Mouse (Mus musculus) cerebellum, adult 2 months (tissue): ENCODE measurements around the gene Sec23a. TPM values are rescaled to one million over a fixed set of nuclear protein-coding genes. Genes with fewer than 3 reads are reported as not detected.
A peak's percentile ranks its signal among the peaks of the same experiment; 100 is the strongest.
"Not testable (repeated sequence)": the region's sequence is repeated elsewhere in the genome, so short reads cannot be mapped to it uniquely, and the experiment has no call there.

Source experiments
- DNase-seq, 2 experiments: peaks; one replicate each; pipeline ENCODE4 v3.0.0; 2021
- H3K27ac ChIP-seq: fragments of 200-500 bp; 2 replicates; pipeline ENCODE4 v1.5.1; 2012; ENCODE audit warnings: low read length, control low read depth, inconsistent platforms; ENCODE audit not compliant: insufficient read depth
- H3K27me3 ChIP-seq: fragments of 200-500 bp; 2 replicates; pipeline ENCODE4 v1.6.1; 2012; ENCODE audit warnings: inconsistent platforms, mild to moderate bottlenecking, low read length, moderate library complexity; ENCODE audit not compliant: control insufficient read depth, insufficient read depth
- H3K4me1 ChIP-seq: fragments of 200-500 bp; 2 replicates; pipeline ENCODE4 v1.6.1; 2011; ENCODE audit warnings: low read length; ENCODE audit not compliant: control insufficient read depth, insufficient read depth
- H3K4me3 ChIP-seq: fragments of 200-500 bp; replicated peaks from 2 replicates; pipeline ENCODE3; 2011; ENCODE audit warnings: mild to moderate bottlenecking, low read depth, low read length, control low read depth; ENCODE audit not compliant: insufficient read depth
- CTCF ChIP-seq: fragments of 200-500 bp; IDR thresholded peaks from 2 replicates; pipeline ENCODE4 v1.5.1; 2011; ENCODE audit warnings: low read depth, mild to moderate bottlenecking, control low read depth, low read length, moderate library complexity, borderline replicate concordance; ENCODE audit not compliant: insufficient read depth
- POLR2A ChIP-seq: fragments of 200-500 bp; IDR thresholded peaks from 2 replicates; pipeline ENCODE4 v1.6.1; 2011; ENCODE audit warnings: low read length, control low read depth, borderline replicate concordance; ENCODE audit not compliant: insufficient read depth
- WGBS: fragments of 180-500 bp; shearing (Covaris S2); methylation state at CpG from one replicate; pipeline ENCODE4 v1.1.7; 2018; 5-methylcytosine and 5-hydroxymethylcytosine counted together
- polyA plus RNA-seq: library from polyadenylated mRNA; depleted of rRNA; stranded (reverse); fragments of >200 nt; gene quantifications from 2 replicates; pipeline ENCODE4 v1.2.3, GENCODE M21; 2012

Gene Sec23a
- polyA plus RNA-seq, 1 experiment: 48.4 TPM

GRCm38 (mm10) chr12:59019891-59020290 lies 8.1 kb upstream of the Sec23a start:
- no peak for DNase-seq
- TF ChIP-seq CTCF: no peak
- Histone ChIP-seq H3K27me3 (no peaks in the 10 kb centered on the region), H3K4me3 (no peak overlapping the region), H3K27ac (no peak overlapping the region), H3K4me1 (no peaks in the 10 kb centered on the region)
- 89% methylated on average over 2 of the region's 2 CpGs for WGBS

GRCm38 (mm10) chr12:59017970-59018369 lies 6.2 kb upstream of the Sec23a start:
- Histone ChIP-seq H3K4me3 (no peak overlapping the region), H3K27ac (no peak overlapping the region), H3K27me3 (no peaks in the 10 kb centered on the region), H3K4me1 (no peaks in the 10 kb centered on the region)
- DNase-seq: no peak
- WGBS: 95% methylated on average over 8 of the region's 8 CpGs
- TF ChIP-seq POLR2A (no peak), CTCF (no peak)

- H3K27ac ChIP-seq: peak within 1 kb of the TSS; percentile 14; the same call in 1 of the 2 replicates
- WGBS: under 1% methylated on average over 28 of the region's 28 CpGs
- DNase-seq: peak; percentile 92 to 93
- H3K4me3 ChIP-seq: peak within 1 kb of the TSS; percentile 93
- H3K27me3 ChIP-seq: no peaks in the 10 kb centered on the region
- no peaks in the 10 kb centered on the region; the same call in 1 of the 2 replicates for H3K4me1 ChIP-seq
- TF ChIP-seq POLR2A (peak; percentile 93), CTCF (no peak)
Measured at GRCm38 (mm10) chr12:59013234-59013633, 1.4 kb upstream of the Sec23a start, which contains the start of gene Gemin2. Gemin2 (plus strand) TSS chr12:59013393.

GRCm38 (mm10) chr12:59012710-59013091 lies 884 bp upstream of the Sec23a start:
- H3K27me3 ChIP-seq: no peaks in the 10 kb centered on the region
- no peaks in the 10 kb centered on the region; the same call in 1 of the 2 replicates for H3K4me1 ChIP-seq
- H3K27ac ChIP-seq: no peak overlapping the region
- H3K4me3 ChIP-seq: peak overlapping the region; percentile 93
- TF ChIP-seq POLR2A (no peak), CTCF (no peak)
- no peak for DNase-seq
- under 1% methylated on average over 7 of the region's 7 CpGs for WGBS

- Histone ChIP-seq H3K4me3 (peak overlapping the region; percentile 93), H3K27me3 (no peaks in the 10 kb centered on the region), H3K27ac (peak overlapping the region; percentile 64), H3K4me1 (no peaks in the 10 kb centered on the region; the same call in 1 of the 2 replicates)
- TF ChIP-seq POLR2A (no peak), CTCF (no peak)
- WGBS: 1% methylated on average over 25 of the region's 25 CpGs
- no peak for DNase-seq
Measured at GRCm38 (mm10) chr12:59011275-59011843, 458 bp downstream of the Sec23a start.

GRCm38 (mm10) chr12:59010482-59010881 lies 1.3 kb downstream of the Sec23a start:
- 62% methylated on average over 2 of the region's 2 CpGs for WGBS
- TF ChIP-seq POLR2A (no peak), CTCF (no peak)
- no peak overlapping the region for H3K27ac ChIP-seq
- no peaks in the 10 kb centered on the region for H3K27me3 ChIP-seq
- DNase-seq: no peak
- H3K4me1 ChIP-seq: no peaks in the 10 kb centered on the region; the same call in 1 of the 2 replicates
- H3K4me3 ChIP-seq: no peak overlapping the region

GRCm38 (mm10) chr12:58985766-58986165 lies 26.1 kb downstream of the Sec23a start:
- Histone ChIP-seq H3K27me3 (no peaks in the 10 kb centered on the region), H3K4me1 (no peaks in the 10 kb centered on the region), H3K27ac (no peak overlapping the region), H3K4me3 (no peak overlapping the region)
- WGBS: 88% methylated on average over 3 of the region's 3 CpGs
- no peak for DNase-seq
- TF ChIP-seq POLR2A (no peak), CTCF (no peak)

- not testable (repeated sequence) for H3K4me1 ChIP-seq, H3K27ac ChIP-seq, H3K27me3 ChIP-seq, H3K4me3 ChIP-seq, DNase-seq
- 83% methylated on average over 6 of the region's 6 CpGs for WGBS
Measured at GRCm38 (mm10) chr12:58981178-58981661, 30.6 kb downstream of the Sec23a start.

GRCm38 (mm10) chr12:58976966-58977365 lies 34.9 kb downstream of the Sec23a start:
- H3K27me3 ChIP-seq: no peaks in the 10 kb centered on the region
- TF ChIP-seq POLR2A (no peak), CTCF (peak; percentile 5; the same call in 1 of the 2 replicates)
- H3K4me3 ChIP-seq: no peak overlapping the region
- no peaks in the 10 kb centered on the region for H3K4me1 ChIP-seq
- DNase-seq: no peak
- 83% methylated on average over 2 of the region's 2 CpGs for WGBS
- H3K27ac ChIP-seq: no peak overlapping the region
